Mouse (Mus musculus) kidney, adult 2 months (tissue): Measurements from ENCODE around the gene Prkag2. TPM values are rescaled to one million over a fixed set of nuclear protein-coding genes. Genes with fewer than 3 reads are reported as not detected.

Source experiments
- DNase-seq: peaks from one replicate; pipeline ENCODE4 v3.0.0; 2021
- H3K27ac ChIP-seq: fragments of 200-500 bp; 2 replicates; pipeline ENCODE4 v1.5.1; 2012; ENCODE audit warnings: low read depth, low read length, control low read depth, inconsistent platforms; ENCODE audit not compliant: insufficient read depth
- H3K27me3 ChIP-seq: fragments of 200-500 bp; replicated peaks from 2 replicates; pipeline ENCODE4 v1.6.1; 2012; ENCODE audit warnings: mild to moderate bottlenecking, moderate library complexity, low read length, inconsistent platforms; ENCODE audit not compliant: control insufficient read depth, insufficient read depth
- H3K36me3 ChIP-seq: fragments of 200-500 bp; 2 replicates; pipeline ENCODE4 v1.6.1; 2012; ENCODE audit warnings: mild to moderate bottlenecking, moderate library complexity, low read length, inconsistent platforms; ENCODE audit not compliant: control insufficient read depth, insufficient read depth
- H3K4me1 ChIP-seq: fragments of 200-500 bp; 2 replicates; pipeline ENCODE4 v1.6.1; 2011; ENCODE audit warnings: low read length; ENCODE audit not compliant: control insufficient read depth, insufficient read depth
- H3K4me3 ChIP-seq: fragments of 200-500 bp; 2 replicates; pipeline ENCODE4 v1.5.1; 2011; ENCODE audit warnings: mild to moderate bottlenecking, low read depth, low read length, control low read depth; ENCODE audit not compliant: insufficient read depth
- CTCF ChIP-seq: fragments of 200-500 bp; conservative IDR thresholded peaks from 2 replicates; pipeline ENCODE4 v1.5.1; 2011; ENCODE audit warnings: low read depth, mild to moderate bottlenecking, control low read depth, low read length, moderate library complexity, mixed read lengths; ENCODE audit not compliant: insufficient read depth, insufficient read length
- POLR2A ChIP-seq: fragments of 200-500 bp; IDR thresholded peaks from one replicate; pipeline ENCODE4 v1.6.1; 2011; ENCODE audit warnings: low read depth, low read length, control low read depth
- WGBS: fragments of 180-500 bp; shearing (Covaris S2); methylation state at CpG from one replicate; pipeline ENCODE4 v1.1.7; 2018; 5-methylcytosine and 5-hydroxymethylcytosine counted together
- polyA plus RNA-seq: library from polyadenylated mRNA; depleted of rRNA; stranded (reverse); fragments of >200 nt; gene quantifications from 2 replicates; pipeline ENCODE4 v1.2.3, GENCODE M21; 2012

The Prkag2 gene
- polyA plus RNA-seq, 1 experiment: 36.8 TPM

- no peaks in the 10 kb centered on the region for H3K27me3 ChIP-seq
- no peak overlapping the region for H3K4me3 ChIP-seq
- TF ChIP-seq POLR2A (no peak), CTCF (no peak)
- H3K4me1 ChIP-seq: no peaks in the 10 kb centered on the region
- DNase-seq: no peak
- WGBS: 78% methylated on average over 6 of the region's 6 CpGs
- H3K36me3 ChIP-seq: no peaks in the 10 kb centered on the region
- no peak overlapping the region for H3K27ac ChIP-seq
These were observed 186.8 kb downstream of the Prkag2 start for GRCm38 (mm10) chr5:24913656-24914055.

- Histone ChIP-seq H3K27ac (peak overlapping the region; percentile 68), H3K4me1 (0 out of 2 replicates have a peak, but pooled peaks cover 3% of the 10 kb centered on the region), H3K4me3 (peak overlapping the region; percentile 94), H3K36me3 (no peaks in the 10 kb centered on the region), H3K27me3 (no peaks in the 10 kb centered on the region)
- TF ChIP-seq CTCF (peak; percentile 43), POLR2A (no peak)
- WGBS: 12% methylated on average over 15 of the region's 19 CpGs
- DNase-seq: peak; percentile 83
These were observed 191.4 kb downstream of the Prkag2 start for GRCm38 (mm10) chr5:24908820-24909716.

GRCm38 (mm10) chr5:24908141-24908819 is 192.2 kb downstream of the Prkag2 start:
- H3K36me3 ChIP-seq: no peaks in the 10 kb centered on the region
- H3K4me1 ChIP-seq: 0 out of 2 replicates have a peak, but pooled peaks cover 3% of the 10 kb centered on the region
- peak overlapping the region; percentile 95 for H3K27ac ChIP-seq
- peak; percentile 6 for TF ChIP-seq POLR2A
- TF ChIP-seq CTCF: no peak; the same call in 1 of the 2 replicates
- peak; percentile 86 for DNase-seq
- H3K4me3 ChIP-seq: peak overlapping the region; percentile 94
- H3K27me3 ChIP-seq: no peaks in the 10 kb centered on the region
- WGBS: under 1% methylated on average over 56 of the region's 87 CpGs

- Histone ChIP-seq H3K4me1 (0 out of 2 replicates have a peak, but pooled peaks cover 3% of the 10 kb centered on the region), H3K36me3 (no peaks in the 10 kb centered on the region), H3K4me3 (peak overlapping the region; percentile 94), H3K27me3 (no peaks in the 10 kb centered on the region), H3K27ac (peak overlapping the region; percentile 46; the same call in 1 of the 2 replicates)
- DNase-seq: no peak
- TF ChIP-seq POLR2A (no peak), CTCF (no peak)
- WGBS: 6% methylated on average over 26 of the region's 26 CpGs
These were observed 192.7 kb downstream of the Prkag2 start for GRCm38 (mm10) chr5:24907737-24908136.

DNA sequence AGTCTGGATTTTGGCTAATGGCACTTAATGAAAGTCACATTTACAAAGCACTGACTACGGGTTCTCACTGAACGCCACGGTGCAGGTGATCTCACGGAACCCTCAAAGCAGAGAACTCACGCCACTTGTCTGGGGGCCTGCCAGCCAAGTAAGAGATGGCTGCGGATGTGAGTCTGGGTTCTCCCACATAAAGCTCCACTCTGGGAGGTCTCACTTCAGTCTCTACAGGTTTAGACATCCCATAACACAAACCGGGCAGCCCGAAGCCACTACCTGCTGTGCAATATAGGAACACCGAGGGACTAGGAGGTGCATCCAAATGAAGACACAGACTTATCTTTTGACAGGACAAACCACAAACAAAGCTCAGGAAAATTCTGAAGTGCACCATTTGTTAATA is 193.6 kb downstream of the Prkag2 start:
- H3K4me3 ChIP-seq: no peak overlapping the region
- TF ChIP-seq POLR2A (no peak), CTCF (no peak)
- no peak for DNase-seq
- H3K27ac ChIP-seq: no peak overlapping the region
- WGBS: 89% methylated on average over 9 of the region's 9 CpGs
- no peaks in the 10 kb centered on the region for H3K27me3 ChIP-seq
- H3K36me3 ChIP-seq: no peaks in the 10 kb centered on the region
- H3K4me1 ChIP-seq: 0 out of 2 replicates have a peak, but pooled peaks cover 3% of the 10 kb centered on the region

DNA sequence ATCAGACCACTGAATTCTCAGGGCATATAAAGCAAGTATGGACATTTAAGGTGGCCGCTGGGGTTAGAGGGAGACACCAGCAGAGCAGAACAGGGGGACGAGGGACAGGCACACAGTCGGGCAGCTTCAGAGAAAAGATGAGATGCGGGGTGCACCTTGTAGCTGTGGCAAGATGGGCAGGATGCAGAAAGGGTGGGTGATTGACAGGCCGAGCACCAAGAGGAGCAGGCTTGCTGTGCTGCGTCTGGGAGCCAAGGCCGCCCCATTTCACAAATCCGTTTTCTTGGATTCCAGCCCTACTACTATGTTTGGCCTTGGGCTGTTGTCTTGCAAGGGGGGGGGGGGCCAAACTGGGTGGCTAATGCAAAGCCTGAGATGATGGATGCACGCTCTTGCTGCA is 195.5 kb downstream of the Prkag2 start:
- Histone ChIP-seq H3K4me1 (0 out of 2 replicates have a peak, but pooled peaks cover 3% of the 10 kb centered on the region), H3K27me3 (no peaks in the 10 kb centered on the region), H3K27ac (no peak overlapping the region), H3K36me3 (no peaks in the 10 kb centered on the region), H3K4me3 (no peak overlapping the region)
- TF ChIP-seq CTCF: no peak
- TF ChIP-seq POLR2A: no peak
- DNase-seq: no peak
- 84% methylated on average over 9 of the region's 9 CpGs for WGBS

DNA sequence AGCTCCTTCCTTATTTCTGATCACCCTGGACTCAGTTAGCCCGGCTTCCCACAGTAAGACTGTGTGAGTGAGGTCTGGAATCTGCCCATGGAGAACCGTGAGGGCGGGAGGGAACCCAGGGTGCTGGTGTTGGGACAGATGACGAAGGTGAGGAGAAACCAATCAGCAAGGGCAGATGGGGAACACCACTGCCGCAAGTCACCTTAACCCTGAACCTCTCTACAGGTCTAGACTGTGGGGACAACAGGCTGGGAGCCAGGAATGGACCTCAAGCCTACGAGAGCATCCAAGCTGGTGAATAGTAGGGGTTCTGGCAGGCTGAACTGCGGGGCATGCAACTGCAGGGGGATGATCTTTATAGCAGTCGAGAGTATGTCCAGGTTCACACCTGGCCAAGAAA is 196.0 kb downstream of the Prkag2 start:
- DNase-seq: no peak

More for the DNA sequence above, 196.0 kb downstream of the Prkag2 start:
- no peak overlapping the region for H3K4me3 ChIP-seq
- H3K27ac ChIP-seq: no peak overlapping the region
- WGBS: 93% methylated on average over 8 of the region's 8 CpGs
- no peaks in the 10 kb centered on the region for H3K36me3 ChIP-seq
- H3K4me1 ChIP-seq: 0 out of 2 replicates have a peak, but pooled peaks cover 3% of the 10 kb centered on the region
- TF ChIP-seq POLR2A (no peak), CTCF (no peak)
- no peaks in the 10 kb centered on the region for H3K27me3 ChIP-seq
